ENCODE assay signal across 8 mouse cellular contexts in genomic region chr2:181581402-181582120, GRCm38 (mm10). TPM values are rescaled to one million over a fixed set of nuclear protein-coding genes. Genes with fewer than 3 reads are reported as not detected.
DNase-seq lines count a peak whose midpoint lies in the region; ATAC-seq and TF ChIP-seq lines count a peak whose summit lies in the region.

No protein-coding gene starts in this region.

- peaks cover 28% of the 10 kb centered on the region for H3K4me1 ChIP-seq in E14TG2a.4 (replicated peaks; ENCODE audit: low read depth, low read length)
- peaks cover 4% of the 10 kb centered on the region; the same call in 1 of the 2 replicates for H3K4me1 ChIP-seq in forebrain, embryonic 11.5 days (replicated peaks; ENCODE audit: control insufficient read depth, insufficient read depth, low read length)
- H3K4me1 ChIP-seq in heart, embryonic 16.5 days (ENCODE audit: control insufficient read depth, insufficient read depth, low read length), result peaks cover 28% of the 10 kb centered on the region
- peaks cover 67% of the 10 kb centered on the region for H3K4me1 ChIP-seq in liver, embryonic 13.5 days (replicated peaks)
- H3K4me1 ChIP-seq in stomach, embryonic 15.5 days, result peaks cover 31% of the 10 kb centered on the region

- TF ChIP-seq CTCF in E14TG2a.4 (conservative IDR thresholded peaks at IDR 0.05; ENCODE audit: low read length), result no peak

- H3K4me3 ChIP-seq in E14TG2a.4 (replicated peaks; ENCODE audit: low read length), result peak overlapping the region; percentile 91
- H3K4me3 ChIP-seq in forebrain, embryonic 11.5 days (ENCODE audit: low read depth, low read length), result peak overlapping the region; percentile 72
- peak overlapping the region; percentile 91 for H3K4me3 ChIP-seq in heart, embryonic 16.5 days (ENCODE audit: low read length)
- H3K4me3 ChIP-seq in liver, embryonic 13.5 days (replicated peaks), result peak overlapping the region; percentile 78
- peak overlapping the region; percentile 72 for H3K4me3 ChIP-seq in stomach, embryonic 15.5 days (replicated peaks)

- DNase-seq in forebrain, embryonic 11.5 days (ENCODE audit: low spot score), result peak; percentile 89
- DNase-seq in kidney, postnatal 25 days, result peak; percentile 90 to 94
- DNase-seq in liver, embryonic 13.5 days, result peak; percentile 79
- peak; percentile 78 for DNase-seq in naive thymus-derived CD4-positive, alpha-beta T cell, adult 2 months (ENCODE audit: low read depth)

- H3K4me2 ChIP-seq in forebrain, embryonic 11.5 days (ENCODE audit: low read depth, low read length, severe bottlenecking), result peak overlapping the region; percentile 91
- peak overlapping the region; percentile 96 for H3K4me2 ChIP-seq in heart, embryonic 16.5 days (ENCODE audit: low read depth, low read length)
- peak overlapping the region; percentile 97 for H3K4me2 ChIP-seq in liver, embryonic 13.5 days
- peak overlapping the region; percentile 91 for H3K4me2 ChIP-seq in stomach, embryonic 15.5 days

- peaks cover 4% of the 10 kb centered on the region; the same call in 1 of the 2 replicates for H3K27me3 ChIP-seq in E14TG2a.4 (ENCODE audit: insufficient read depth, low read length)
- no peaks in the 10 kb centered on the region for H3K27me3 ChIP-seq in forebrain, embryonic 11.5 days (ENCODE audit: control insufficient read depth, insufficient read depth, low read length)
- no peaks in the 10 kb centered on the region for H3K27me3 ChIP-seq in heart, embryonic 16.5 days (ENCODE audit: control insufficient read depth, insufficient read depth, low read length)
- no peaks in the 10 kb centered on the region for H3K27me3 ChIP-seq in liver, embryonic 13.5 days
- no peaks in the 10 kb centered on the region for H3K27me3 ChIP-seq in stomach, embryonic 15.5 days (replicated peaks)

- peak; percentile 63; the same call in 1 of the 2 replicates for ATAC-seq in cerebellum, adult (ENCODE audit: insufficient number of reproducible peaks, low FRiP score, low TSS enrichment)
- peak; percentile 87 for ATAC-seq in forebrain, embryonic 11.5 days (replicated peaks; ENCODE audit: low FRiP score)
- peak; percentile 78 for ATAC-seq in heart, embryonic 16.5 days (replicated peaks; ENCODE audit: extremely low read depth, insufficient read depth, low FRiP score)
- peak; percentile 78 for ATAC-seq in liver, embryonic 13.5 days (ENCODE audit: low read depth)
- peak; percentile 82 for ATAC-seq in stomach, embryonic 15.5 days (ENCODE audit: insufficient read depth, low FRiP score, low read depth)

- peaks cover 35% of the 10 kb centered on the region for H3K36me3 ChIP-seq in E14TG2a.4 (ENCODE audit: insufficient read depth, low read length)
- H3K36me3 ChIP-seq in forebrain, embryonic 11.5 days (ENCODE audit: control insufficient read depth, insufficient read depth, low read length), result peaks cover 5% of the 10 kb centered on the region; the same call in 1 of the 2 replicates
- peaks cover 12% of the 10 kb centered on the region for H3K36me3 ChIP-seq in heart, embryonic 16.5 days (ENCODE audit: control insufficient read depth, insufficient read depth)
- peaks cover 29% of the 10 kb centered on the region for H3K36me3 ChIP-seq in liver, embryonic 13.5 days
- H3K36me3 ChIP-seq in stomach, embryonic 15.5 days, result peaks cover 26% of the 10 kb centered on the region

- WGBS in forebrain, embryonic 11.5 days, result 1% methylated on average over 49 of the region's 49 CpGs
- WGBS in heart, embryonic 16.5 days, result under 1% methylated on average over 49 of the region's 49 CpGs
- under 1% methylated on average over 49 of the region's 49 CpGs for WGBS in liver, embryonic 13.5 days (ENCODE audit: insufficient replicate concordance)
- WGBS in stomach, embryonic 15.5 days, result under 1% methylated on average over 49 of the region's 49 CpGs

- H3K9ac ChIP-seq in forebrain, embryonic 11.5 days (ENCODE audit: low read length), result peak overlapping the region; percentile 84
- H3K9ac ChIP-seq in heart, embryonic 16.5 days (ENCODE audit: low read length), result peak overlapping the region; percentile 88
- peak overlapping the region; percentile 90 for H3K9ac ChIP-seq in liver, embryonic 13.5 days
- H3K9ac ChIP-seq in stomach, embryonic 15.5 days, result peak overlapping the region; percentile 82

- peak overlapping the region; percentile 71 for H3K27ac ChIP-seq in forebrain, embryonic 11.5 days (ENCODE audit: low read depth, low read length)
- H3K27ac ChIP-seq in heart, embryonic 16.5 days (ENCODE audit: low read length), result peak overlapping the region; percentile 96
- H3K27ac ChIP-seq in liver, embryonic 13.5 days, result peak overlapping the region; percentile 95
- peak overlapping the region; percentile 95 for H3K27ac ChIP-seq in stomach, embryonic 15.5 days

- no peaks in the 10 kb centered on the region for H3K9me3 ChIP-seq in E14TG2a.4 (ENCODE audit: low read length)
- H3K9me3 ChIP-seq in forebrain, embryonic 11.5 days (ENCODE audit: control insufficient read depth, low read length), result no peaks in the 10 kb centered on the region
- no peaks in the 10 kb centered on the region for H3K9me3 ChIP-seq in heart, embryonic 16.5 days (replicated peaks; ENCODE audit: control insufficient read depth, low read length)
- no peaks in the 10 kb centered on the region for H3K9me3 ChIP-seq in liver, embryonic 13.5 days (replicated peaks)
- no peaks in the 10 kb centered on the region for H3K9me3 ChIP-seq in stomach, embryonic 15.5 days

RNA-seq across cellular contexts. Expression of gene Uckl1, which starts 3.1 kb away (rescaled TPM):
- 51.0 and 51.5 TPM in 2 replicates for polyA plus RNA-seq in forebrain, embryonic 11.5 days (2014; fragmentation: Nextera tagmentation; extraction: Ambion mirVana)
- polyA plus RNA-seq in heart, embryonic 16.5 days (2015; fragmentation: Nextera tagmentation; extraction: Ambion mirVana), result 77.3 and 85.8 TPM in 2 replicates
- polyA plus RNA-seq in liver, embryonic 13.5 days (2015; fragmentation: Nextera tagmentation; extraction: Ambion mirVana), result 19.8 and 22.1 TPM in 2 replicates
- 60.9 and 63.5 TPM in 2 replicates for polyA plus RNA-seq in stomach, embryonic 15.5 days (2015; fragmentation: Nextera tagmentation; extraction: Ambion mirVana)

RNA-seq across cellular contexts. Expression of gene Prpf6, which starts 10.1 kb away (rescaled TPM):
- polyA plus RNA-seq in forebrain, embryonic 11.5 days (2014; fragmentation: Nextera tagmentation; extraction: Ambion mirVana), result 76.5 and 82.4 TPM in 2 replicates
- polyA plus RNA-seq in heart, embryonic 16.5 days (2015; fragmentation: Nextera tagmentation; extraction: Ambion mirVana), result 47.4 and 47.6 TPM in 2 replicates
- polyA plus RNA-seq in liver, embryonic 13.5 days (2015; fragmentation: Nextera tagmentation; extraction: Ambion mirVana), result 33.6 and 37.3 TPM in 2 replicates
- 52.7 and 56.6 TPM in 2 replicates for polyA plus RNA-seq in stomach, embryonic 15.5 days (2015; fragmentation: Nextera tagmentation; extraction: Ambion mirVana)

RNA-seq across cellular contexts. Expression of gene Zfp512b, which starts 11.0 kb away (rescaled TPM):
- 53.7 and 60.7 TPM in 2 replicates for polyA plus RNA-seq in forebrain, embryonic 11.5 days (2014; fragmentation: Nextera tagmentation; extraction: Ambion mirVana)
- polyA plus RNA-seq in heart, embryonic 16.5 days (2015; fragmentation: Nextera tagmentation; extraction: Ambion mirVana), result 22.8 and 26.0 TPM in 2 replicates
- 8.4 and 9.0 TPM in 2 replicates for polyA plus RNA-seq in liver, embryonic 13.5 days (2015; fragmentation: Nextera tagmentation; extraction: Ambion mirVana)
- 48.5 and 50.8 TPM in 2 replicates for polyA plus RNA-seq in stomach, embryonic 15.5 days (2015; fragmentation: Nextera tagmentation; extraction: Ambion mirVana)

RNA-seq across cellular contexts. Expression of gene Samd10, which starts 17.5 kb away (rescaled TPM):
- 52.0 and 58.5 TPM in 2 replicates for polyA plus RNA-seq in forebrain, embryonic 11.5 days (2014; fragmentation: Nextera tagmentation; extraction: Ambion mirVana)
- polyA plus RNA-seq in heart, embryonic 16.5 days (2015; fragmentation: Nextera tagmentation; extraction: Ambion mirVana), result 11.2 and 12.4 TPM in 2 replicates
- 2.2 and 2.4 TPM in 2 replicates for polyA plus RNA-seq in liver, embryonic 13.5 days (2015; fragmentation: Nextera tagmentation; extraction: Ambion mirVana)
- polyA plus RNA-seq in stomach, embryonic 15.5 days (2015; fragmentation: Nextera tagmentation; extraction: Ambion mirVana), result 25.0 and 26.9 TPM in 2 replicates

Comparison
In these comparisons a context has a peak if more than half of its experiments do, and no peak if none do; other contexts are left out.
1. Peak in every context shown above with its lines: DNase-seq, ATAC-seq, H3K4me3 ChIP-seq and H3K27ac ChIP-seq.